Mouse (Mus musculus) neural tube, postnatal 0 days (tissue): ENCODE data around the gene Olfr123. TPM values are rescaled to one million over a fixed set of nuclear protein-coding genes. Genes with fewer than 3 reads are reported as not detected.

Source experiments
- polyA plus RNA-seq: library from polyadenylated mRNA; unstranded; fragments of >200 nt; fragmentation: Nextera tagmentation; extraction: Ambion mirVana; gene quantifications from 2 replicates; pipeline ENCODE4 v1.2.1, GENCODE M21; 2015

Gene Olfr123
- polyA plus RNA-seq = not detected in 2 replicates

DNA sequence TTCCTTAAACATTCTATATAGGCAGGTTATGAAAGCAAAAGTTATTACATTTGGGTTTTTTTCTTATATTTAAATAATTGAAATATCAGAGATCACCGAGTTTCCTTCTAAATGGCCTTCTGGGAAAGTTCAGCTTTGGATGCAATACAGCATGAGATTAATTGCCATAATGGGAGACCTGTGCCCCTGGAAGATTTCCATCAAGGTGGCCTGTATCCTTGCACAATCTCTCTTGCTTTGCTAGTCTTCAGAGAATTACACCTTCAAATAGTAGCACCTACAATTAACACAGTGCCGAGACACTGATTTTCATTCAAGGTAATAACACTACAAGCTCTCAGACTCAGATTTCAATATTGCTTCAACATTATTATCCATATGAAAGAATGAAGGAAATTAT, at the start of gene Olfr123:
Olfr123 (plus strand) TSS at position 301 of the 400 bp plus-strand sequence.

GRCm38 (mm10) chr17:37768307-37768706, 25.0 kb upstream of the Olfr123 start, which contains the start of gene Olfr122:
TSS of gene Olfr122 (plus strand) at chr17:37768607.

DNA sequence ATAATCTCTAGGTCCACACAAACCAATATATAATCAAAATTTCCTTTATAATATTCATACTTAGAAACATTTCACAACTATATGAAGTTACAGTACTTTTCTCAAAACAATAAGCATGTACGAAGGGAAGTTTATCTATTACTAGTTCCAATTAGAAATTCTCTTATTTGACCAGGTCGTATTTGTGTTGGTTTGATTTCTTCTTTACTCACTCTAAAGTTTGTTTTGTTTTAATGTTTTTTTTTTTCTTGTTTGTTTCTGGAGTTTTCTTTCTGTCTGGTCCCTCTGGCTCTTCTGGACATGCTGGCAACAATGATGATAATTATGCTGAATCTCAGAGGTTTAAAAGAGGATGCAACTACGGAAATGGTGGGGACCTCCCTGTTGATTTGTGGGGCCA, 6.3 kb downstream of the Olfr123 start, which contains the start of gene Olfr124:
Olfr124 (plus strand) TSS at position 301 of the 400 bp plus-strand sequence.

GRCm38 (mm10) chr17:37832649-37833048, 39.3 kb downstream of the Olfr123 start, which contains the start of gene Olfr125:
TSS of gene Olfr125 (plus strand) at chr17:37832949.

GRCm38 (mm10) chr17:37847183-37847582, 53.9 kb downstream of the Olfr123 start, which contains the start of gene Olfr126:
TSS of gene Olfr126 (plus strand) at chr17:37847483.

Other genes starting within 250 kb of the Olfr123 start
- gene Olfr112, start 224.1 kb upstream of the Olfr123 start, polyA plus RNA-seq = not detected in 2 replicates
- gene Olfr113, start 215.9 kb upstream of the Olfr123 start, polyA plus RNA-seq = not detected in 2 replicates
- not detected in 2 replicates for gene Olfr114, start 200.8 kb upstream of the Olfr123 start, polyA plus RNA-seq
- not detected in 2 replicates for gene Olfr115, start 166.4 kb upstream of the Olfr123 start, polyA plus RNA-seq
- gene Olfr116, start 166.3 kb upstream of the Olfr123 start, polyA plus RNA-seq = not detected in 2 replicates
- gene Olfr117, start 129.7 kb upstream of the Olfr123 start, polyA plus RNA-seq = not detected in 2 replicates
- gene Olfr118, start 126.5 kb upstream of the Olfr123 start, polyA plus RNA-seq = not detected in 2 replicates
- gene Olfr119, start 97.0 kb upstream of the Olfr123 start, polyA plus RNA-seq = not detected in 2 replicates
- not detected in 2 replicates for gene Olfr120, start 71.7 kb upstream of the Olfr123 start, polyA plus RNA-seq
- not detected in 2 replicates for gene Olfr121, start 44.7 kb upstream of the Olfr123 start, polyA plus RNA-seq
- gene Olfr122, start 24.9 kb upstream of the Olfr123 start, polyA plus RNA-seq = not detected in 2 replicates
- not detected in 2 replicates for gene Olfr124, start 6.4 kb downstream of the Olfr123 start, polyA plus RNA-seq
- not detected in 2 replicates for gene Olfr125, start 39.4 kb downstream of the Olfr123 start, polyA plus RNA-seq
- gene Olfr126, start 54.0 kb downstream of the Olfr123 start, polyA plus RNA-seq = not detected in 2 replicates
- not detected in 2 replicates for gene Olfr127, start 106.9 kb downstream of the Olfr123 start, polyA plus RNA-seq
- gene Olfr128, start 127.0 kb downstream of the Olfr123 start, polyA plus RNA-seq = not detected in 2 replicates
- not detected in 2 replicates for gene Olfr761, start 159.6 kb downstream of the Olfr123 start, polyA plus RNA-seq